Mouse (Mus musculus) ES-Bruce4 (cell line): Measurements from ENCODE around the gene Pibf1. TPM values are rescaled to one million over a fixed set of nuclear protein-coding genes. Genes with fewer than 3 reads are reported as not detected.
A peak's percentile ranks its signal among the peaks of the same experiment; 100 is the strongest.

Source experiments
- H3K27ac ChIP-seq: 2 replicates; pipeline ENCODE4 v1.5.1; 2012; ENCODE audit warnings: low read length, inconsistent platforms; ENCODE audit not compliant: insufficient read depth
- H3K27me3 ChIP-seq: 2 replicates; pipeline ENCODE4 v1.6.1; 2012; ENCODE audit warnings: mild to moderate bottlenecking, low read length, inconsistent platforms; ENCODE audit not compliant: control insufficient read depth, poor library complexity, insufficient read depth, severe bottlenecking
- H3K36me3 ChIP-seq: 2 replicates; pipeline ENCODE4 v1.6.1; 2012; ENCODE audit warnings: inconsistent platforms, mild to moderate bottlenecking, low read length, moderate library complexity; ENCODE audit not compliant: control insufficient read depth, poor library complexity, insufficient read depth, severe bottlenecking
- H3K4me1 ChIP-seq: one replicate; pipeline ENCODE4 v1.8.1; 2011; ENCODE audit warnings: low read length; ENCODE audit not compliant: control insufficient read depth, insufficient read depth
- H3K4me3 ChIP-seq: 2 replicates; pipeline ENCODE4 v1.5.1; 2011; ENCODE audit warnings: low read depth, mild to moderate bottlenecking, low read length
- H3K9ac ChIP-seq: 2 replicates; pipeline ENCODE4 v1.6.1; 2012; ENCODE audit warnings: low read depth, mild to moderate bottlenecking, inconsistent platforms; ENCODE audit not compliant: poor library complexity, severe bottlenecking
- H3K9me3 ChIP-seq: replicated peaks from 2 replicates; pipeline ENCODE4 v1.6.1; 2012; ENCODE audit warnings: mild to moderate bottlenecking, low read length, inconsistent platforms; ENCODE audit not compliant: control insufficient read depth, poor library complexity, insufficient read depth, severe bottlenecking
- CTCF ChIP-seq: IDR thresholded peaks from one replicate; pipeline ENCODE4 v1.8.1; 2011; ENCODE audit warnings: low read depth, low read length
- EP300 ChIP-seq: IDR thresholded peaks from 2 replicates; pipeline ENCODE4 v1.6.1; 2011; ENCODE audit warnings: low read depth, low read length; ENCODE audit not compliant: insufficient read depth
- POLR2A ChIP-seq: IDR thresholded peaks from one replicate; pipeline ENCODE4 v1.8.1; 2011; ENCODE audit warnings: low read length; ENCODE audit not compliant: insufficient read depth
- polyA plus RNA-seq: library from polyadenylated mRNA; stranded (reverse); fragments of >200 nt; gene quantifications from 2 replicates; pipeline ENCODE4 v1.2.4, GENCODE M21; 2011; ENCODE audit warnings: low read depth; ENCODE audit not compliant: missing spikeins, insufficient read depth, insufficient read length

Gene Pibf1
- polyA plus RNA-seq, 1 experiment = 26.7 TPM

DNA sequence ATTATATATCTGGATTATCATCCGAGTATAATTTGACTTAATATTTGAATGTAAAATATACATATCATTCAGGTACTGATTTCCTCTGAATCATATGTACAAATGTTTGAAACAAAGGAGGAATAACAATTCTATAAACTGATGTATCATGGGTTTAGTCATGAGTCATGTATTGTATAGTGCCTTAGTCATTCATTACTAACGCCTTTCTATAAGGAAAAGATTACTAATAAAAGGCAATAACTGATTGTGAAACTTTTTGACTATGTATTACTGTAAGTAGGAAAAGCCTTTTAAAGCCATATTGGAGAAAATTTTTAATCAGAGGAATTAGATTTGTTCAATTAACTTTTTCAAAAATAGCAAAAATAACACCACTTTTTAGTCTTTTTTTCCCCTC, 106.6 kb downstream of the Pibf1 start:
- no peaks in the 10 kb centered on the region for H3K9me3 ChIP-seq
- no peak overlapping the region for H3K27ac ChIP-seq
- no peaks in the 10 kb centered on the region for H3K4me1 ChIP-seq
- H3K9ac ChIP-seq = no peak overlapping the region
- H3K36me3 ChIP-seq = no peaks in the 10 kb centered on the region
- no peaks in the 10 kb centered on the region for H3K27me3 ChIP-seq
- no peak for TF ChIP-seq EP300
- TF ChIP-seq CTCF = no peak
- TF ChIP-seq POLR2A = no peak
- H3K4me3 ChIP-seq = no peak overlapping the region

DNA sequence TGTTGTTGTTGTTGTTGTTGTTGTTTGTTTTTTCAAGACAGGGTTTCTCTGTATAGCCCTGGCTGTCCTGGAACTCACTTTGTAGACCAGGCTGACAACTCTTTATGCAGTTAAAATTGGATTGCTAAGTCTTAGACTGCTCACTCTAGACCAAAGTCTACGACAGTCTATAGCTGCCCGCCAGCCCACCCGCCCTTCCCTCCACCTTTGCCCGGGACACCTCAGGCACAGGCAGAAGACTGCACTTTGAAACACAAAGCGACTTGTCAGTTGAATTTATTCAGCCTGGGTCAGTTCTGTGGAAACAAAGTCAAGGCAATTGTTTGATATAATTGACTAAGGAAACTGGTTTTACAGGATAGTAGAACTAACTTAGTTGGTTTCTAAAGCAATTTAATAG, 107.4 kb downstream of the Pibf1 start:
- Histone ChIP-seq H3K27ac (no peak overlapping the region), H3K4me1 (no peaks in the 10 kb centered on the region), H3K9me3 (no peaks in the 10 kb centered on the region), H3K9ac (no peak overlapping the region), H3K36me3 (no peaks in the 10 kb centered on the region; the same call in 1 of the 2 replicates), H3K4me3 (no peak overlapping the region), H3K27me3 (no peaks in the 10 kb centered on the region)
- TF ChIP-seq EP300 (0 out of 2 replicates have a peak, but pooled peaks have one; percentile 46), CTCF (no peak)

DNA sequence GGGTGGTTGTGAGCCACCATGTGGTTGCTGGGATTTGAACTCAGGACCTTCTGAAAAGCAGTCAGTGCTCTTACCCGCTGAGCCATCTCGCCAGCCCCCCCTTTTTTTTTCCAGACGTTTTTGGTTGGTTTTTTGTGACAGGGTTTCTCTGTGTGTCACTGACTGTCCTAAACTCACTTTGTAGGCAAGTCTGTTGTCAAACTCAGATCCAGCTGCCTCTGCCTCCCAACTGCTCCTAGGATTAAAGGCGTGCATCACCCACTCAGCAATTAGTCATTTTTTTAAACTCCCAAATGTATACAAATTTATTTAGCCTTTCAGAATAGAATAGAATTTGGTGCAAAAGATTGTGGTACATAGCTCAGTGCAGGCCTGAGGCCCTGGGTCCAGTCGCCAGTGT, 111.2 kb downstream of the Pibf1 start:
- H3K27me3 ChIP-seq = no peaks in the 10 kb centered on the region
- no peak overlapping the region for H3K9ac ChIP-seq
- H3K36me3 ChIP-seq = no peaks in the 10 kb centered on the region; the same call in 1 of the 2 replicates
- H3K27ac ChIP-seq = no peak overlapping the region
- no peaks in the 10 kb centered on the region for H3K4me1 ChIP-seq
- H3K9me3 ChIP-seq = no peaks in the 10 kb centered on the region
- TF ChIP-seq POLR2A (no peak), EP300 (no peak), CTCF (no peak)
- H3K4me3 ChIP-seq = no peak overlapping the region

DNA sequence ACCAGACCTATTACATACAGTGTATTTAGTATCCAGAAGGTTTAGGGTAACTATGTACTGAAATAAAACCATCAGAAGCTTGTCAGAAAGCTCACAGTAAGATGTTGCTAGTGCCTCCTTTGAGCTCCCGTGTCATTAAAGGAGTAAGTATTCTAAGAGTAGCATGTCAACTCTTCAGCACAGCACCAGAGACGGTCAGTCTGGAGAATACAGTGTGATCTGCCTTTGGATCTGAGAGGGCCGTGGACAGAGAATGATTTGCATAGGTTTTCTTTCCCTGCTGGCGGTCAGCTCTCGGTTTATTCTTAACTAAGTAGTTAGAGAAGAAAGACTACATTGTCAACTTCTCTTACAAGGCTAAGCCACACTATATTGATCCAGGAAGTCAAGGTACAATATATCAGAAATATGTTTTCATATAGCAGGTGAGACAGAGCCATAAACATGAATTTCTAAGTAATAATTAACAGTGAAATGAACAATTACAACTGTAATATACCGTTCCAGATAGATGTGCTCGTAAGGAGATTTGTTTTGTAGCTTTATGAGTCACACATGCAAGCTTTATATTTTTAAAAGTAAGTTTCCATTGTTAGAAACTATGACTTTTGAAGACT, 119.3 kb downstream of the Pibf1 start:
- no peaks in the 10 kb centered on the region for H3K4me1 ChIP-seq
- no peak overlapping the region for H3K4me3 ChIP-seq
- H3K36me3 ChIP-seq = no peaks in the 10 kb centered on the region
- TF ChIP-seq POLR2A (no peak), EP300 (no peak), CTCF (no peak)
- no peak overlapping the region for H3K9ac ChIP-seq
- H3K27me3 ChIP-seq = no peaks in the 10 kb centered on the region
- no peaks in the 10 kb centered on the region for H3K9me3 ChIP-seq
- H3K27ac ChIP-seq = no peak overlapping the region

DNA sequence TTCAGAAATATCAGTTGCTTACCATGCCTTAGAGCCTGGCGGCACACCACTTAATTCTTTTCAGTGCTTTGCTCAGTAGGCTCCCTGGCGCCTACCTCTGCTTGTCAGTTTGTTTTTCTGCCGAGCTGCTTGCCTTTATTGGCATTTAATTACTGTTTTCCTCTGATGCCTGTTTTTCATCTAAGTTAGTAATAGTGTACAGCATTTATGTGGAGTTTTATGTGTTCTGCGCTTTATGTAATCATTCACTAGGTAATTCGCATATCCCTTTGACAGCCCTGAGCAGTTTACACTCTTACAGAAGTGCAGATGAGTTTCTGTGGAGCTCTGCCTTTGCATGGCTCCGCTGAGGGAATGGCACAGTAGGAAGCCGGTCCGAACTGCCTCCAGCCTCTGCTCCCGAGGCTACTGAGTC, 120.5 kb downstream of the Pibf1 start:
- Histone ChIP-seq H3K27me3 (no peaks in the 10 kb centered on the region), H3K36me3 (no peaks in the 10 kb centered on the region), H3K9ac (no peak overlapping the region), H3K9me3 (no peaks in the 10 kb centered on the region), H3K4me3 (no peak overlapping the region), H3K27ac (no peak overlapping the region), H3K4me1 (no peaks in the 10 kb centered on the region)
- TF ChIP-seq EP300 (0 out of 2 replicates have a peak, but pooled peaks have one; percentile 38), CTCF (no peak)

DNA sequence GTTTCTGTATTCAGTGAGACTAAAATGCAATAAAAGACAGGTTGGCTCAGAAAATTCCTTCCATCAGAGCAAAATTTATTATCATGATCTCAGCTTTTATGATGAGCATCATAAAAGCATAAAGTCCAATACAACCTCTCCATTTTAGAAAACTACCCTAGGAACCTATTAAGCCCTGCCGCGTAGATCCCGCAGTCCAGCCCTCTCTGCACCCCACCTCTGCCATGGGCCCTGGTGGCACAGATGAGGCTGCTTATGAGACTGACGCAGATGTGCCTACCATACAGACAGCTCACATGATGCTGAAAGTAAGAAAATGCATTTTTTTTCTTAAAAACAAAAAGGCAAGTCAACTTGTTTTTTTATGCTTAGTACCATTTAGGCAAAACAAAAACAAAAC, 126.7 kb downstream of the Pibf1 start:
- TF ChIP-seq POLR2A (no peak), CTCF (no peak), EP300 (no peak)
- Histone ChIP-seq H3K9me3 (peaks cover 6% of the 10 kb centered on the region; the same call in 1 of the 2 replicates), H3K9ac (no peak overlapping the region), H3K4me1 (no peaks in the 10 kb centered on the region), H3K27me3 (no peaks in the 10 kb centered on the region), H3K27ac (no peak overlapping the region), H3K4me3 (no peak overlapping the region), H3K36me3 (no peaks in the 10 kb centered on the region)
